Mouse (Mus musculus) brown adipose tissue, adult 24 weeks (tissue): ENCODE data around the gene Ncstn. TPM values are rescaled to one million over a fixed set of nuclear protein-coding genes. Genes with fewer than 3 reads are reported as not detected.

Experiments used
- H3K27ac ChIP-seq: fragments of 200-500 bp; replicated peaks from 2 replicates; pipeline ENCODE4 v1.5.1; 2012; ENCODE audit warnings: low read depth, mild to moderate bottlenecking, low read length
- H3K4me1 ChIP-seq: fragments of 200-500 bp; 2 replicates; pipeline ENCODE4 v1.6.1; 2012; ENCODE audit warnings: low read length, mixed read lengths; ENCODE audit not compliant: control insufficient read depth, insufficient read depth, insufficient read length
- H3K4me3 ChIP-seq: fragments of 200-500 bp; 2 replicates; pipeline ENCODE4 v1.5.1; 2012; ENCODE audit warnings: low read depth, mild to moderate bottlenecking, low read length, moderate library complexity; ENCODE audit not compliant: insufficient read depth
- polyA plus RNA-seq: library from polyadenylated mRNA; stranded (reverse); fragments of >200 nt; gene quantifications from 2 replicates; pipeline ENCODE4 v1.2.4, GENCODE M21; 2012; ENCODE audit not compliant: missing spikeins, insufficient read depth, insufficient read length

Gene Ncstn
- polyA plus RNA-seq, 1 experiment, result 25.1 TPM

DNA sequence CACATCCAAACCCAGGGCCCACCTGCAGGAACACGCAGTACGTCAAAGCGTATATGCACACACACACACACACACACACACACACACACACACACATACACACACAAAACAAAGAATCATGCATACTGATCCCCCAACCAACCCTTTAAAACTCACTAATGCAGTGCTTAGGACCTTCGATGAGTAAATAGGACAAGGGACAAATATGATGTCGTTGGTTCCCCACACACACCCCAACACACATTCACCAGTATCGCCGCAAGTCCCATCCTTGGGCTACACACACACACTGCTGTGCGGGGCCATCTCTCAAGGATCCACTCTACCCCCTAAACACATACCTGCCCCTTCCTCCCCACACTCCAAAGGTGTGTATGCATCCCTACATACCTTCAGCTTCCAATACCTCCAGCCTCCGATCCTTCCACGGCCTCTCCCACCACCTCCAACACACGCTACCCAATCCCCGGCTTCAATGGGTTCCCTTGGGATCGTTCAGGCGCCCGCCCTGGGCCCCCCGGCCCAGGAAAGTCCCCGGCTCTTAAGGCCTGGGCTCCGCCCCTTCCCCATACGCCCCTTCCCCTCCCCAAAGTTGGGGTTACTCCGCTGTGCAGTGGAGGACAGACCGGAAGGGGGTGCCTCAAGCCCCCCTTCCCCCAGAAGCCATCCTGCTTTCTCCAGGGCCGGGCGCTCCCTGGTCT lies 56.2 kb downstream of the Ncstn start:
- no peaks in the 10 kb centered on the region for H3K4me1 ChIP-seq
- H3K27ac ChIP-seq, result no peak overlapping the region
- H3K4me3 ChIP-seq, result peak overlapping the region; percentile 73

GRCm38 (mm10) chr1:172025201-172025904 lies 57.2 kb downstream of the Ncstn start:
- H3K27ac ChIP-seq, result no peak overlapping the region
- H3K4me3 ChIP-seq, result no peak overlapping the region
- H3K4me1 ChIP-seq, result no peaks in the 10 kb centered on the region

DNA sequence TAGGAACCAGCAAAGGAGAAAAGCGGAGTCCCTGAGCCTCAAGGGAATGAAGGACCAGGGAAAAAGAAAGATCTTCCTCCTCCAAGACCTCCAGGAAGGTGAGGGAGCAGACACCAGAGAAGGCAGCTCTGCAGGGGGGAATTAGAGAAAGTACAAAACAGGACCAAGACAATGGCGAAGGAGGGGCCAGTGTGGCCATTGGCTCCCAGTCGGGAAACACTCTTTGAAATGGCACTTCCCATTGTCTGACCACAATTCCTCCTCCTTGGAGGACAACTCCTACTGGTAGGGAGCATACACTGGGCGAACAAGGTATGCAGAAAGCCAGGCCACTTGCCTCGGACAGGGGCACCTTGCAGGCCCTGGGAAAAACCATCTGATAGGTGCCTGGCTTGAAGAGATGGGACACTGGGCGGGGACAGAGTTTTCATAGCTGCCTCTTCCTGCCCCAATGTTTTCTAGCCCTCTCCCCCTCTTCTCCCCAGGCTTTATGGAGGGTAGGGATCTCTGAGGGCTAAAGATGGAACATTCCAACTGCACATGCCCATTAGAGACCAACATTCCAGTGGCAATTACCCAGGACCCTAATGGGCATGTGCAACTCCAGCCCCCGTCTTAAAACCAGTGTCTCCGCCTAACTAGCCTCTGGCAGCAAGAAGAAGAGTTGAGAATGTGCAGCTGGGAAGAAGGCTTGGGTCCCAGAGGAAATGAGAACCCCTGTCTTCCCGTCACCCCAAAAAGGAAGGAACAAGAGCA lies 58.3 kb downstream of the Ncstn start:
- Histone ChIP-seq H3K4me3 (no peak overlapping the region), H3K4me1 (no peaks in the 10 kb centered on the region), H3K27ac (no peak overlapping the region)

GRCm38 (mm10) chr1:172019863-172020521 lies 62.6 kb downstream of the Ncstn start:
- no peak overlapping the region for H3K27ac ChIP-seq
- H3K4me3 ChIP-seq, result no peak overlapping the region
- H3K4me1 ChIP-seq, result no peaks in the 10 kb centered on the region

DNA sequence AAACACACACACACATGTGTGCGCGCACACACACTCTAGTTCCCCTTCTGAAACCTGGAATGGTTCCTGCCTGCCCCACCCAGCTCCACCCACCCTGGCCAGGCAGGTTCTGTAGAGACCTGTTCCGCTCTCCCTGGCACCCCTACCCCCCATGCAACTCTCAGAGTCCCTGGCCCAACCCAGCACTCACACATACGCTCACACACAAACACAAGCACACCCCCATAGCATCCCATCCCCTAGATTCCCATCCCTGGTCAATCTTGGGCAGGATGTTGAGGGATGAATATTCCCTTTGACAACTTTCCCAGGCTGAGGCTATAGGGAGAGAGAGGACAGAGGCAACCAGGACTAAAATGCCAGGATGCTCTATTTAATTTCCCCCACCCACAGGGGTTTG lies 63.3 kb downstream of the Ncstn start:
- Histone ChIP-seq H3K4me3 (no peak overlapping the region), H3K4me1 (no peaks in the 10 kb centered on the region), H3K27ac (no peak overlapping the region)

DNA sequence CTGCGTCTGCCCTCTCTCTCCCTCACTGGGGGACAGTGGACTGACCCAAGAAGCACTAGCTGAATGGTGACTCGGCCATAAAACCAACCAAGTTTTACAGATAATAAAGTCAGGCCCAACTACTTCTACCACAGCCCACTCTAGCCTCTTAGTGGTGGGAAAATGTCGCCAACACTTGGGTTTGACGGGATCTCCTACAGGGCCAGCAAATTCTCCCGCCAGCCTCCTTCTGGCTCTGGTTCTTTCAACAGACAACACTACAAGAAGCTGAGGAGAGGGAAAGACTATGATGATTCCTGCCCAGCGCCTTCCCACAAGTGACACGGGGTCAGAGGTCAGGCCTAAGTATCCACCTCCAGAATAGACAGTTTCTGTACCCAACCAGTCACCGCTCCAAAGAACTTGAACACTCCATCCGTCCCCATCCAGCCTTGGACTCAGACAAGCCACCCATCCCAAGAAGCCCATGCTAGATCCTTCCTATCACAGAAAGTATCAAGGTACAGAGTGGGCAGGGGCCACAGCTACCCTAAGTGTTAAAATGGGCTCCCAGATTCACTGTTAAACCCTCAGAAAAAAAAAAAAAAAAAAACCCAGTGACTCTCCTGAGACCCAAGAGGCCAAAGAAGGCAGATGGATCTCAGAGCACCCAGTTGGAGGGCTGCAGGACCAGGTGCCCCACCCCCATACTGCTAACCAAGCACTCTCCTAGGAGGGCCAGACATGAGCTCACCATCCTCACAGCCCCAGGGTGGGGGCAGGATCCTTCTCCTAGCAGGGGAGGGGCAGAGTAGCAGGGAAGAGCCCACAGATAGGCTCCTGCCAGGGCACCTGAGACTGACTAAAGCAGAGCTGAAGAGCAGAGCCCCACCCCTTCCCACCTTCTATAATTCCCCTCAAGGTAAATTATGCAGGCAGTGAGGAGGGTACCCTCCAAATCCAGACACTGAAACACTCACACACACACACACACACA lies 64.0 kb downstream of the Ncstn start:
- no peak overlapping the region for H3K4me3 ChIP-seq
- no peaks in the 10 kb centered on the region for H3K4me1 ChIP-seq
- H3K27ac ChIP-seq, result no peak overlapping the region

DNA sequence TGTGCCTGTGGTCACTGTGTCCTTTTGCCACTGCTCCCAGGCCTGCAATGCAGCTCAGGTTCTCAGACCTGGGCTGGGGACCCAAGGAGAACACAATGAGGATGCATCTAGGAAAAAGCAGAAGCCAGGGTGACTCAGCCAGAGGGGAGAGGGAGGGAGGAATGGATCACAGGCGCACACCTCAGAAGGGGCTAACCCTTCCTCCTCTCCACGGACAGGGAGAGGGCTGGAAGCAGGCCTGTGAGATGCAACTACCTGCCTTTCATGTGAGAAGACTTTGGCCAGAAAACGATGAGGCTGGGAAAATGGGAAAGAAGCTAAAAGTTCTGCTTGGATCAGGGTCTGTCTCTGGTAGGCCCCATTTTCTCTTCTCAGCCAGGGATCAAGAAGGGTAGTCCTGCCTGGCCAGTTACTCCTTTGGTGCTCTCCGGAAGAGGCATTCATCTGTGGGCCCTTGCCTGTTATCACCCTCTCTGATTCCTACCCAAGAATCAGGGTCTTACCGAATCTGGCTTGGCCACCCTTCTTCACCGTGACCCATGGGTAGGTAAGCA lies 65.0 kb downstream of the Ncstn start:
- Histone ChIP-seq H3K4me3 (no peak overlapping the region), H3K4me1 (no peaks in the 10 kb centered on the region), H3K27ac (no peak overlapping the region)

DNA sequence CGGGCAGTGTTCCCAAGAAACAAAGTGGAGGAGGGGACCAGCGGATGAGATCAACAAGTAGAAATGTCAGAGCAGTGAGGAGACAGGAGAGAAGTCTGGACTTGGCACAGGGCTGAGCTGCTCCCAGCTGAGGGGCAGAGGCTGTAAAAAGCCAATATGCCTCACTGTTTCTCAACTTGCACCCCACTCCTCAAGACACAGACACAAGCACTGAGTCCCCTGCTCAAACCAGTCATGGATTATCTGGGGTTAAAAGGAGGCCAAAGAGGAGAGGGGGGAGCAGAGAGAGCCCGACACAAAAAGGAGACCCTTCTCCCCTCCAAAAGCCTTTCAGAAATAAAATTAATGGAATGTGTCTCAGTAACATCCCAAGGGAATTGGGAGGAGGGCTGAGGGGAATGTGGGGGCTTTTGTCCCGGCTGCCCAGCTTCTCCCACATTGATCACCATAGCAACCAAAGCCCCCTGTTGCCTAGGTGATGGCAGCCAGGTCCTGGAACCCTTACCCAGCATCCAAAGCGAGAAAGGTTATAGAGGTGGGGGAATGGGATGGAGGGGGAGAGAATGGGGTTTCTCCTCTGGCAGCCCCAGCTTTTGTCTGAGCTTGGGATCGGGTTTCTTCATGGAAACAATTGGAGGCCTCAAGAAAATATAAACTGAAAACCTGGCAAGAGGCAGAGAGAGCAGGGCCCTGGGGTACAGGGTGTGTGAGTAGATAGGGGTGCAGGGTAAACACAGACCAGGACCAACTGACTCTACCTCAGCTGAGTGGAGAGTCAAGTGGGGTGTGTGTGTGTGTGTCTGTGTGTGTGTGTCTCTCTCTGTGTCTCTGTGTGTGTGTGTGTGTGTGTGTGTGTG lies 65.7 kb downstream of the Ncstn start:
- no peaks in the 10 kb centered on the region for H3K4me1 ChIP-seq
- H3K27ac ChIP-seq, result no peak overlapping the region
- no peak overlapping the region for H3K4me3 ChIP-seq

- no peak overlapping the region for H3K27ac ChIP-seq
- no peaks in the 10 kb centered on the region for H3K4me1 ChIP-seq
Observed at GRCm38 (mm10) chr1:172016031-172016430, 66.6 kb downstream of the Ncstn start.

More at GRCm38 (mm10) chr1:172016031-172016430, 66.6 kb downstream of the Ncstn start:
- H3K4me3 ChIP-seq, result no peak overlapping the region

Other genes with a start within 250 kb of the Ncstn start
- 4.0 and 4.7 TPM in 2 replicates for gene Cd84, start 243.1 kb downstream of the Ncstn start, polyA plus RNA-seq
- 0.40 TPM in 1 of 2 replicates, not detected in the other for gene Gm10521, start 187.1 kb downstream of the Ncstn start, polyA plus RNA-seq
- gene Slamf6, start 165.3 kb downstream of the Ncstn start, polyA plus RNA-seq, result not detected in 2 replicates
- 0.58 TPM in 1 of 2 replicates, not detected in the other for gene Vangl2, start 54.4 kb downstream of the Ncstn start, polyA plus RNA-seq
- gene Nhlh1, start 25.2 kb downstream of the Ncstn start, polyA plus RNA-seq, result not detected in 2 replicates
- gene Copa, start 266 bp downstream of the Ncstn start, polyA plus RNA-seq, result 73.4 and 75.2 TPM in 2 replicates
- gene Pex19, start 44.0 kb upstream of the Ncstn start, polyA plus RNA-seq, result 185 and 215 TPM in 2 replicates
- gene Dcaf8, start 65.3 kb upstream of the Ncstn start, polyA plus RNA-seq, result 49.0 and 61.8 TPM in 2 replicates
- gene Pea15a, start 124.0 kb upstream of the Ncstn start, polyA plus RNA-seq, result 41.7 and 43.8 TPM in 2 replicates
- 29.6 and 47.6 TPM in 2 replicates for gene Casq1, start 137.1 kb upstream of the Ncstn start, polyA plus RNA-seq
- gene Atp1a4, start 175.6 kb upstream of the Ncstn start, polyA plus RNA-seq, result not detected in 2 replicates
- gene Igsf8, start 178.8 kb upstream of the Ncstn start, polyA plus RNA-seq, result 4.3 and 10.5 TPM in 2 replicates
- gene Atp1a2, start 215.3 kb upstream of the Ncstn start, polyA plus RNA-seq, result 428 and 499 TPM in 2 replicates
- not detected in 2 replicates for gene Kcnj9, start 246.5 kb upstream of the Ncstn start, polyA plus RNA-seq